In the genomic region with DNA sequence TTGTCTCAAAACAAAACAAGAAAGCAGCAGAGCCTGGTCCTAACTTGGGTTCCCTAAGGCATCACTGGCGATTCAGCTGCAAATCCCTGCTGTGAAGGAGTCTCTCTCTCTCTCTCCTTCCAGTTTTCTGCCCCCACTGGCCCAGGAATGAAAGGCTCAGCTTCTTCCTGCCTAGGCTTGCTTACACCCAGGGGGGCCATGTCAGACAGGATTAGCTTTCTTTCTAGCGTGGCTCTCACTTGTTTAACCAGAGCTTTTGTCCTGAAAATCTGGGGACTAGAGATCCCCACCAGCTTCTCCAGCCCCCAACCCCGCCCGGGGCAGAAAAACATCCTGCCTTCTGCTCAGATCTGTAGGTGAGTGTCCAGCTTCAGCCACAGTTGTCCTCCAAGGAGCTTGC, we compare ENCODE assay signal across 22 mouse cellular contexts. TPM values are rescaled to one million over a fixed set of nuclear protein-coding genes. Genes with fewer than 3 reads are reported as not detected.
"Had no signal": no experiment of that assay in that cellular context is flagged by ENCODE, and none has a peak within 500 bp of the region (broad histone marks: within the 10 kb centered on the region; RNA-seq: fewer than 3 reads in every experiment).

No protein-coding gene starts in this region.

- H3K27me3 ChIP-seq: limb, embryonic 15.5 days; midbrain, embryonic 15.5 days; neural tube, embryonic 15.5 days; stomach, embryonic 15.5 days had no signal

- H3K36me3 ChIP-seq: limb, embryonic 15.5 days; liver, embryonic 12.5 days; midbrain, embryonic 15.5 days; neural tube, embryonic 15.5 days; stomach, embryonic 15.5 days had no signal

- ATAC-seq: intestine, postnatal 0 days; liver, embryonic 12.5 days; midbrain, embryonic 15.5 days had no signal

- H3K9me3 ChIP-seq: limb, embryonic 15.5 days; liver, embryonic 12.5 days; midbrain, embryonic 15.5 days; neural tube, embryonic 15.5 days; stomach, embryonic 15.5 days had no signal

- H3K4me1 ChIP-seq: liver, embryonic 12.5 days; stomach, embryonic 15.5 days had no signal

- H3K4me3 ChIP-seq: limb, embryonic 15.5 days; liver, embryonic 12.5 days; megakaryocyte, embryonic 14.5 days; midbrain, embryonic 15.5 days; neural tube, embryonic 15.5 days; stomach, embryonic 15.5 days had no signal

- H3K9ac ChIP-seq: limb, embryonic 15.5 days; liver, embryonic 12.5 days; lung, embryonic 14.5 days; midbrain, embryonic 15.5 days; neural tube, embryonic 15.5 days; stomach, embryonic 15.5 days had no signal

- H3K27ac ChIP-seq: limb, embryonic 15.5 days; liver, embryonic 12.5 days; macrophage; midbrain, embryonic 15.5 days; neural tube, embryonic 15.5 days; stomach, embryonic 15.5 days had no signal

- H3K4me2 ChIP-seq: limb, embryonic 15.5 days; liver, embryonic 12.5 days; lung, embryonic 14.5 days; midbrain, embryonic 15.5 days; neural tube, embryonic 15.5 days; stomach, embryonic 15.5 days had no signal

- DNase-seq: kidney, adult 8-10 months; kidney, postnatal 25 days; layer of hippocampus, postnatal 36 days; lung, embryonic 14.5 days; lung, postnatal 14 days; right cerebral cortex, postnatal 4 days; spleen, adult 18-20 months; thymus, postnatal 4 days had no signal

RNA-seq across cellular contexts. Expression of a gene that starts 13.0 kb away (rescaled TPM):
- total RNA-seq: layer of hippocampus, postnatal 36 days; left cerebral cortex, adult 8-10 months; left cerebral cortex, postnatal 25 days had no signal
- polyA plus RNA-seq: limb, embryonic 11.5 days; limb, embryonic 15.5 days; liver, embryonic 12.5 days; liver, embryonic 16.5 days; macrophage; midbrain, embryonic 15.5 days; neural tube, embryonic 11.5 days; neural tube, embryonic 15.5 days had no signal

RNA-seq across cellular contexts. Expression of a gene that starts 21.1 kb away (rescaled TPM):
- total RNA-seq: layer of hippocampus, postnatal 36 days; left cerebral cortex, adult 8-10 months; left cerebral cortex, postnatal 25 days had no signal
- polyA plus RNA-seq: intestine, postnatal 0 days; kidney, embryonic 16.5 days; limb, embryonic 11.5 days; liver, embryonic 12.5 days; liver, embryonic 16.5 days; lung, embryonic 14.5 days; macrophage; midbrain, embryonic 15.5 days; neural tube, embryonic 11.5 days; neural tube, embryonic 15.5 days had no signal

RNA-seq across cellular contexts. Expression of a gene that starts 36.5 kb away (rescaled TPM):
- polyA plus RNA-seq: limb, embryonic 11.5 days; liver, embryonic 12.5 days; macrophage had no signal

RNA-seq across cellular contexts. Expression of a gene that starts 38.0 kb away (rescaled TPM):
- total RNA-seq: layer of hippocampus, postnatal 36 days; left cerebral cortex, postnatal 25 days had no signal
- polyA plus RNA-seq: intestine, postnatal 0 days; kidney, embryonic 16.5 days; limb, embryonic 11.5 days; liver, embryonic 12.5 days; liver, embryonic 16.5 days; lung, embryonic 14.5 days; macrophage; midbrain, embryonic 15.5 days; neural tube, embryonic 11.5 days; neural tube, embryonic 15.5 days had no signal

RNA-seq across cellular contexts. Expression of a gene that starts 55.1 kb away (rescaled TPM):
- total RNA-seq: layer of hippocampus, postnatal 36 days; left cerebral cortex, adult 8-10 months; left cerebral cortex, postnatal 25 days had no signal
- polyA plus RNA-seq: limb, embryonic 11.5 days; liver, embryonic 16.5 days; macrophage; midbrain, embryonic 15.5 days; neural tube, embryonic 11.5 days; neural tube, embryonic 15.5 days had no signal
